Mouse (Mus musculus): ENCODE data around the gene Srsf1. TPM values are rescaled to one million over a fixed set of nuclear protein-coding genes. Genes with fewer than 3 reads are reported as not detected.
"Not testable (repeated sequence)": the region's sequence is repeated elsewhere in the genome, so short reads cannot be mapped to it uniquely, and the experiment has no call there.

The Srsf1 gene
- polyA plus RNA-seq, 1 experiment from 2014 or later, result 279 TPM

DNA sequence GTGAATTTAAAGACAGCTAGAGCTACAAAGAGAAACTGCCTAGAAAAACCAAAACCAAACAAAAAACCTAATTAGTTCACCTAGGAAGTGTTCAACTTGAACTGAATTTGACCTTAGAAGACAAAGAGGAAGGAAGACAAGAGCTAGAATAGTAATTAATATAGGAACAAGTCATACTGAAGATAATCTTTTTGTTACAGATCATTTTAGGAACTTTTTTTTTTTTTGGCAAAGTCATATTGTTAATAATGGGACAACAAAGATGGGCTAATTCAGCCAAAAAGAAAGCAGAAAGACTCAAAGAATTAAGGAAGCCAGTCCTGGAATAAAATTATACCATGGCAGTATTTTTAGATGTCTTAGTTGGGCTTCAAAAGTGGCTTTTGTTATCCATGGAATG, 2.9 kb upstream of the Srsf1 start:
- H3K4me2 ChIP-seq (replicated peaks), result no peak overlapping the region
- peaks cover 8% of the 10 kb centered on the region for H3K4me1 ChIP-seq
- peaks cover 2% of the 10 kb centered on the region for H3K36me3 ChIP-seq

DNA sequence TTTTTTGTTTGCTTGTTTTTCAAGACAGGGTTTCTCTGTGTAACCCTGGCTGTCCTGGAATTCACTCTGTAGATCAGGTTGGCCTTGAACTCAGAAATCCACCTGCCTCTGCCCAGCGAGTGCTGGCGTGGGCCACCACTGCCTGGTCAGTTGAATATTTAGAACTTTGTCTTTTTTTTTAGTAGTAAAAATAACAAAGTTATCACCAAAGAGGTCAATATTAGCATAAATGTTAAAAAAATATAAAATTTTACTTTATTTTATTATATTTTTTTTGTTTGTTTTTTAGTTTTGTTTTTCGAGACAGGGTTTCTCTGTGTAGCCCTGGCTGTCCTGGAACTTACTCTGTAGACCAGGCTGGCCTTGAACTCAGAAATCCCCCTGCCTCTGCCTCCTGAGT, 2.0 kb upstream of the Srsf1 start:
- not testable (repeated sequence) for ATAC-seq (ENCODE audit: insufficient number of reproducible peaks, low FRiP score, low TSS enrichment, low read depth)
- 92% methylated on average over 3 of the region's 3 CpGs for WGBS

More for the DNA sequence above, 2.9 kb upstream of the Srsf1 start:
- Histone ChIP-seq H3K27me3 (no peaks in the 10 kb centered on the region), H3K4me3 (replicated peaks) (no peak overlapping the region), H3K27ac (replicated peaks) (no peak overlapping the region), H3K9ac (no peak overlapping the region), H3K9me3 (replicated peaks) (no peaks in the 10 kb centered on the region)
- no peak for ATAC-seq (ENCODE audit: insufficient number of reproducible peaks, low FRiP score, low TSS enrichment, low read depth)

DNA sequence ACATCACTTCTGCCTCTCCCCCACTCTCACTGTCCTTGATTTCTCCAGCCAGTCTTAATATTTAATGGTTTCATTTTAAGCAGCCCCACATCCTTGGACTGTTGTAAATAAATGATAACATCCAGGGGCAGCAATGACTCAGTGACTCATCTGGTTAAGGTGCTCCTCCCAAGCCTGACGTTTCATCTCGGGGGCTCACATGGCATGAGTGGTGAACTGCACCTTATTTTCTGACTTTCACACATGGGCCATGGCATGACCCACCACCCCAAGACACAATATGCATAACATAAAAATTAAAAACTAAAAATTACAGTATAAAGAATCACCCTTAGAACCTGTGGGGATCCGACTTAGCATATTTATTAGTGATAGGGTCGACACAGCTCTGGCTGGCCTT, 1.3 kb upstream of the Srsf1 start:
- no peak for ATAC-seq (ENCODE audit: insufficient number of reproducible peaks, low FRiP score, low TSS enrichment, low read depth)
- H3K36me3 ChIP-seq, result peaks cover 13% of the 10 kb centered on the region
- no peak overlapping the region for H3K9ac ChIP-seq
- no peaks in the 10 kb centered on the region for H3K9me3 ChIP-seq (replicated peaks)
- H3K27ac ChIP-seq (replicated peaks), result no peak overlapping the region
- H3K4me1 ChIP-seq, result peaks cover 20% of the 10 kb centered on the region
- H3K4me3 ChIP-seq (replicated peaks), result no peak overlapping the region
- no peak overlapping the region for H3K4me2 ChIP-seq (replicated peaks)
- 81% methylated on average over 4 of the region's 4 CpGs for WGBS
- no peaks in the 10 kb centered on the region for H3K27me3 ChIP-seq

More for the DNA sequence above, 2.0 kb upstream of the Srsf1 start:
- H3K4me2 ChIP-seq (replicated peaks); H3K27me3 ChIP-seq; H3K9ac ChIP-seq; H3K27ac ChIP-seq (replicated peaks); H3K9me3 ChIP-seq (replicated peaks); H3K36me3 ChIP-seq; H3K4me3 ChIP-seq (replicated peaks): not testable (repeated sequence)
- peaks cover 17% of the 10 kb centered on the region for H3K4me1 ChIP-seq

DNA sequence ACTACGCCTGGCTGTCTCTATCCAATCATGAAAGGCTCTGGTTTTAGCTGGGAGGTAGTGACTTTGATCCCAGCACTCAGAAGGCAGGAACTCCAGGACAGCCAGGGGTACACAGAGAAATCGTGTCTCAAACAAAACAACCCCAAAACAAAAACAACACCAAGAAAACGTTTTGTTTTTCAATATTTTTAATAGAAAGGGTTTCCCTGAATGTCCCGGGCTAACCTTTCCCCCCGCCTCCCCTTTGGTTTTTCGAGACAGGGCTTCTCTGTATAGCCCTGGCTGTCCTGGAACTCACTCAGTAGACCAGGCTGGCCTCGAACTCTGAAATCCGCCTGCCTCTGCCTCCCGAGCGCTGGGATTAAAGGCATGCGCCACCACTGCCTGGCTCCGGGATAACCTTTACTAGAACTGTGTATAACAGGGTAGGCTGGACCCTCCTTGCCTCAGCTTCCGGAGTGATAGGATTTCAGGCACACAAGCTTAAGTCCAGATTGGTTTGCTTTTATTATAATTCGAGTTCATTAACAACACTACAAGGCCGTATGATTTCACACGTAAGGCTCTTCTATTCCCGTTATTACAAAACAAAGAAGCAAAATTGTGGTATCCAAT, 743 bp upstream of the Srsf1 start:
- H3K4me1 ChIP-seq, result peaks cover 22% of the 10 kb centered on the region
- peak overlapping the region; percentile 49 for H3K4me2 ChIP-seq (replicated peaks)
- H3K9ac ChIP-seq, result peak overlapping the region; percentile 37
- peak overlapping the region; percentile 98 for H3K27ac ChIP-seq (replicated peaks)
- H3K9me3 ChIP-seq (replicated peaks), result no peaks in the 10 kb centered on the region
- WGBS, result 57% methylated on average over 17 of the region's 17 CpGs
- ATAC-seq (ENCODE audit: insufficient number of reproducible peaks, low FRiP score, low TSS enrichment, low read depth), result no peak
- H3K27me3 ChIP-seq, result no peaks in the 10 kb centered on the region
- peaks cover 15% of the 10 kb centered on the region for H3K36me3 ChIP-seq
- peak overlapping the region; percentile 78 for H3K4me3 ChIP-seq (replicated peaks)

DNA sequence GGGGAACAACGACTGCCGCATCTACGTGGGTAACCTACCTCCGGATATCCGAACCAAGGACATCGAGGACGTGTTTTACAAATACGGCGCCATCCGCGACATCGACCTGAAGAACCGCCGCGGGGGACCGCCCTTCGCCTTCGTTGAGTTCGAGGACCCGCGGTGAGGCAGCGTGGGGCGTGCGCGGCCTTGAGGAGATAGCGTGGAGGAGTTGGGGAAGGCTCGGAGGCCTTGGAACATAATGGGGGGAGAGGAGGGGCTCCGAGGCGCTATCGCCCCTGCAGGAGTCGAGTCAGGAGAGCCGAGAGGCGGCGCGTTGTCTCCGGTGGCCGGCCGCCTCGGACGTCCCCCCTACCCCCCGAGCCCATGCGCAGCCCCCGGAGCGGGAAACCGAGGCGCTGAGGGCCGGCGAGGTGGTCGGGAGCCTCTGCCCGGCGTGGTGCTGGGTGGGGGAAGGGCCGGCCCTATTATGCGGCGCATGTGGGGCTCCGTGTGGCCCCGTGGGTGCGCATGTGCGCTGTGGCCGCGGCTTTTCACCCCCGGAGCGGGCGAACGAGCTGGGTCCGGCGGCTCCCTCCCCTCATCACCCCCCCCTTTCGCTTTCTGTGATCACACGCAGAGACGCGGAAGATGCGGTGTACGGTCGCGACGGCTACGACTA, 828 bp downstream of the Srsf1 start:
- peak overlapping the region; percentile 56 for H3K4me2 ChIP-seq (replicated peaks)
- H3K4me1 ChIP-seq, result peaks cover 29% of the 10 kb centered on the region
- H3K27me3 ChIP-seq, result no peaks in the 10 kb centered on the region
- peak overlapping the region; percentile 78 for H3K4me3 ChIP-seq (replicated peaks)
- ATAC-seq (ENCODE audit: insufficient number of reproducible peaks, low FRiP score, low TSS enrichment, low read depth), result peak; percentile 63
- H3K9me3 ChIP-seq (replicated peaks), result no peaks in the 10 kb centered on the region
- peak overlapping the region; percentile 98 for H3K27ac ChIP-seq (replicated peaks)
- H3K36me3 ChIP-seq, result peaks cover 21% of the 10 kb centered on the region
- WGBS, result under 1% methylated on average over 76 of the region's 76 CpGs
- H3K9ac ChIP-seq, result peak overlapping the region; percentile 87

DNA sequence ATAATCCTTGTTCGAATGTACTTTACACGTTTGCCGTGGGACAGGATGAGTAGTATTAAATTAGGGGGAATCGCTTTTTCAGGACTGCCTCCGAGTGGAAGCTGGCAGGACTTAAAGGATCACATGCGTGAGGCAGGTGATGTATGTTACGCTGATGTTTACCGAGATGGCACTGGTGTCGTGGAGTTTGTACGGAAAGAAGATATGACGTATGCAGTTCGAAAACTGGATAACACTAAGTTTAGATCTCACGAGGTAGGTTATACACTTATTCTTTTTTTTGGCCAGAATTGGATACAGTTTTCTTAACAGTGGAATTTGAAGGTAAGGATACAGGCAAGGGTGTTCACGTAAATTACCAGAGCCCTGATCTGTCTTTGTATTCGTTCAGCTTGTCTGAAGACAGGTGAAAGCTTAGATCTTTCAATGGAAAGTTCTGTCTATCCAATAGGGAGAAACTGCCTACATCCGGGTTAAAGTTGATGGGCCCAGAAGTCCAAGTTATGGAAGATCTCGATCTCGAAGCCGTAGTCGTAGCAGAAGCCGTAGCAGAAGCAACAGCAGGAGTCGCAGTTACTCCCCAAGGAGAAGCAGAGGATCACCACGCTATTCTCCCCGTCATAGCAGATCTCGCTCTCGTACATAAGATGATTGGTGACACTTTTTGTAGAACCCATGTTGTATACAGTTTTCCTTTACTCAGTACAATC, 1.9 kb downstream of the Srsf1 start:
- Histone ChIP-seq H3K27ac (replicated peaks) (no peak overlapping the region), H3K4me2 (replicated peaks) (peak overlapping the region; percentile 56), H3K9ac (peak overlapping the region; percentile 87), H3K4me1 (peaks cover 30% of the 10 kb centered on the region), H3K9me3 (replicated peaks) (no peaks in the 10 kb centered on the region), H3K27me3 (no peaks in the 10 kb centered on the region), H3K36me3 (peaks cover 21% of the 10 kb centered on the region), H3K4me3 (replicated peaks) (peak overlapping the region; percentile 78)
- ATAC-seq (ENCODE audit: insufficient number of reproducible peaks, low FRiP score, low TSS enrichment, low read depth), result no peak
- 11% methylated on average over 26 of the region's 26 CpGs for WGBS

DNA sequence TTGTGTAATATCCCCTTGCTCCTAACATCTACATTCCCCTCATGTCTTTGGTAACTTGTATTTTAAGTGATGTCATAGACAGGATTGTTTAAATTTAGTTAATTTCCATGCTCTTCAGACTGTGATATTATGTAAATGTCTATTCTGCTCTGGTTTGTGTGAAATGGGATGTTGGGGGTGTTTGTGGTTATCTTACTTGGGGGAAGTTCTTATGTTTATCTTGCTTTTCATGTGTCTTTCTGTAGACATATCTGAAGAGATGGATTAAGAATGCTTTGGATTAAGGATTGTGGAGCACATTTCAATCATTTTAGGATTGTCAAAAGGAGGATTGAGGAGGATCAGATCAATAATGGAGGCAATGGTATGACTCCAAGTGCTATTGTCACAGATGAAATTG, 2.6 kb downstream of the Srsf1 start:
- peak overlapping the region; percentile 56 for H3K4me2 ChIP-seq (replicated peaks)
- peaks cover 30% of the 10 kb centered on the region for H3K4me1 ChIP-seq
- ATAC-seq (ENCODE audit: insufficient number of reproducible peaks, low FRiP score, low TSS enrichment, low read depth), result no peak
- no peak overlapping the region for H3K27ac ChIP-seq (replicated peaks)
- H3K27me3 ChIP-seq, result no peaks in the 10 kb centered on the region
- H3K4me3 ChIP-seq (replicated peaks), result peak overlapping the region; percentile 78
- peaks cover 21% of the 10 kb centered on the region for H3K36me3 ChIP-seq
- H3K9ac ChIP-seq, result no peak overlapping the region
- no peaks in the 10 kb centered on the region for H3K9me3 ChIP-seq (replicated peaks)

DNA sequence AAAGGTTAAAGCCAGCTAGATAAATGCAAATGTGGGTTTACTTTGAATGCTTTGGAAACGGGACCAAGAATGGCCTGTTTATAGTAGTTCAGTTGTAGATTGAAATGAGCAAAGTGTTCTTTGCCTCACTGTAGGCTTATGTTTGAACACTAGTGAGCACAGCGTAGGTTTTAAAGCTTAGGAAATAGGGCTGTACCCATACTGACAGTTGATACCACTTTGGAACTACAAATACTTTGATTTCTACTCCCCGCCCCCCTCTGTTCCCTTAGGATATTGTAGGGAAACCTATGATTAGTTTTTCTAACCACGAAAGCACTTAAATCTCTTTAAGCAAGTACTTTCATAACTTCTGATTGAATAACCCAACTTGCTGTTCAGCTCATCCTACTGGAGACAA, 5.5 kb downstream of the Srsf1 start:
- H3K27ac ChIP-seq (replicated peaks), result no peak overlapping the region
- no peak overlapping the region for H3K4me3 ChIP-seq (replicated peaks)
- no peak for ATAC-seq (ENCODE audit: insufficient number of reproducible peaks, low FRiP score, low TSS enrichment, low read depth)
- H3K9me3 ChIP-seq (replicated peaks), result no peaks in the 10 kb centered on the region
- no peak overlapping the region for H3K4me2 ChIP-seq (replicated peaks)
- peaks cover 21% of the 10 kb centered on the region for H3K36me3 ChIP-seq
- peaks cover 26% of the 10 kb centered on the region for H3K4me1 ChIP-seq
- H3K27me3 ChIP-seq, result no peaks in the 10 kb centered on the region
- H3K9ac ChIP-seq, result no peak overlapping the region
- 64% methylated on average over 4 of the region's 4 CpGs for WGBS

DNA sequence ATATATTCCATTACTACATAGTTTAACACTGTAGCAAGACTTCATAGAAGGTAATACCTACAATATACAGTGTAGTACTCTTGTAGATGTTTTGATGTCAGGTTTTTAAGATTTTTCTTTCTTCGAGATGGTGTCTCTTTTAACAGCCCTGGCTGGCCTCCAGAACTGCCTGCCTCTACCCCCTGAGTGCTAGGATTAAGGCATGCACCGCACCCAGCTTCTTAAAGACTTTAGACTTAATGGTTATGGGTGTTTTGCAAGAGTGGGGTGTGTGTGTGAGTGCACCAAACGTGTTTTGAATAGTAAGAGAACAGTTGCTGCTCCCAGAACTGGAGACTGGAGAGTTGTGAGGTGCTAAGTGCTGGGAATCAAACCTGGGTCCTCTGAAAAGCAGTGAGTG, 6.6 kb downstream of the Srsf1 start:
- peaks cover 26% of the 10 kb centered on the region for H3K4me1 ChIP-seq
- no peak overlapping the region for H3K4me3 ChIP-seq (replicated peaks)
- H3K27ac ChIP-seq (replicated peaks), result no peak overlapping the region
- no peaks in the 10 kb centered on the region for H3K9me3 ChIP-seq (replicated peaks)
- no peaks in the 10 kb centered on the region for H3K27me3 ChIP-seq
- no peak for ATAC-seq (ENCODE audit: insufficient number of reproducible peaks, low FRiP score, low TSS enrichment, low read depth)
- H3K9ac ChIP-seq, result no peak overlapping the region
- peaks cover 21% of the 10 kb centered on the region for H3K36me3 ChIP-seq
- 41% methylated on average over 3 of the region's 3 CpGs for WGBS
- no peak overlapping the region for H3K4me2 ChIP-seq (replicated peaks)

DNA sequence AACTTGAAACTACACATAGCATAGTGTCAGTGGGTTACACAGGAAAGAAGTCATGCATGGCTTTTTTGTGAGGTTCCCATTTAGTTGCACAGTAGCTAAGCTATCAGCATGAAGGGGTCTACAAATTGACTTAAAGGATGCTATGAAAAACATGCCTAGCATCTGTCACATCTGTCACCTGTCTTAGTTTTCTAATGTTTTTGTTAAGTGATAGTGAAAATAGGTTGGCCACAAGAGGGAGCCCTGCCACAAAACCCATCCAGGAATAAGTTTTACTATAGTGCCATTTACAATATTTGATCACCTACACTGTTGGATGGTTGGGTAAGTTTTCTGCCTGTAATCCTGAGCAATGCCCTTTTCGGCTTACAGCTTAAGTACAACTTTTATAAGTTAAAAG, 7.4 kb downstream of the Srsf1 start:
- Histone ChIP-seq H3K27ac (replicated peaks) (no peak overlapping the region), H3K4me2 (replicated peaks) (no peak overlapping the region), H3K9ac (no peak overlapping the region), H3K36me3 (peaks cover 17% of the 10 kb centered on the region), H3K4me3 (replicated peaks) (no peak overlapping the region), H3K27me3 (no peaks in the 10 kb centered on the region), H3K4me1 (peaks cover 19% of the 10 kb centered on the region), H3K9me3 (replicated peaks) (no peaks in the 10 kb centered on the region)
- no peak for ATAC-seq (ENCODE audit: insufficient number of reproducible peaks, low FRiP score, low TSS enrichment, low read depth)
- 83% methylated on average over 1 of the region's 1 CpGs for WGBS

DNA sequence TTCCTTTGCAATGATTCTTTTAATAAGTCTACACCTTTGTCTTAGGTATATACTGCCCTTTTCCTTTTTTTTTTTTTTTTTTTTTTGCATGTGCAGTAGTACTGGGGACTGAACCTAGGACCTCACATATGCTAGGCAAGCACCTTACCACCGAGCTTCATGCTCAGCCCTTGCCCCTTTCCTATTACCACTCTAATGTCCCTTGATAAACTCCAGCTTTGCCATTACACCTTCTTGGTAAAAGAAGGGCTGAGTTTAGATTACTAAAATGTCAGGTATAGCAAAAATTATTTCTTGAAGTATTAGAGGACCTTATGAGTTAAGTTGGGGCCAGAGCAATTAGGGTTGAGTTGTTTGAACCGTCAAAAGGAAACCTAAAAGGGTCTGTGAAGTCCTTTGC, 8.6 kb downstream of the Srsf1 start:
- no peak overlapping the region for H3K4me3 ChIP-seq (replicated peaks)
- WGBS, result 76% methylated on average over 2 of the region's 2 CpGs
- H3K27ac ChIP-seq (replicated peaks), result no peak overlapping the region
- H3K4me1 ChIP-seq, result peaks cover 12% of the 10 kb centered on the region; the same call in 1 of the 2 replicates
- H3K4me2 ChIP-seq (replicated peaks), result no peak overlapping the region
- H3K9ac ChIP-seq, result no peak overlapping the region
- ATAC-seq (ENCODE audit: insufficient number of reproducible peaks, low FRiP score, low TSS enrichment, low read depth), result no peak
- H3K9me3 ChIP-seq (replicated peaks), result no peaks in the 10 kb centered on the region
- H3K36me3 ChIP-seq, result peaks cover 10% of the 10 kb centered on the region
- no peaks in the 10 kb centered on the region for H3K27me3 ChIP-seq
